Mouse (Mus musculus) v-Abl transformed pro-B cells (cell line): Measurements from ENCODE around the gene Col4a3bp.

Experiments used
- in situ Hi-C, 2 experiments: fragments of 400-800 bp; cut with MboI; formaldehyde crosslinking; loops; one replicate each; pipeline ENCODE4 v1.15.1; 2025; ENCODE audit not compliant: unreplicated experiment in 2 of 2

Col4a3bp gene

DNA sequence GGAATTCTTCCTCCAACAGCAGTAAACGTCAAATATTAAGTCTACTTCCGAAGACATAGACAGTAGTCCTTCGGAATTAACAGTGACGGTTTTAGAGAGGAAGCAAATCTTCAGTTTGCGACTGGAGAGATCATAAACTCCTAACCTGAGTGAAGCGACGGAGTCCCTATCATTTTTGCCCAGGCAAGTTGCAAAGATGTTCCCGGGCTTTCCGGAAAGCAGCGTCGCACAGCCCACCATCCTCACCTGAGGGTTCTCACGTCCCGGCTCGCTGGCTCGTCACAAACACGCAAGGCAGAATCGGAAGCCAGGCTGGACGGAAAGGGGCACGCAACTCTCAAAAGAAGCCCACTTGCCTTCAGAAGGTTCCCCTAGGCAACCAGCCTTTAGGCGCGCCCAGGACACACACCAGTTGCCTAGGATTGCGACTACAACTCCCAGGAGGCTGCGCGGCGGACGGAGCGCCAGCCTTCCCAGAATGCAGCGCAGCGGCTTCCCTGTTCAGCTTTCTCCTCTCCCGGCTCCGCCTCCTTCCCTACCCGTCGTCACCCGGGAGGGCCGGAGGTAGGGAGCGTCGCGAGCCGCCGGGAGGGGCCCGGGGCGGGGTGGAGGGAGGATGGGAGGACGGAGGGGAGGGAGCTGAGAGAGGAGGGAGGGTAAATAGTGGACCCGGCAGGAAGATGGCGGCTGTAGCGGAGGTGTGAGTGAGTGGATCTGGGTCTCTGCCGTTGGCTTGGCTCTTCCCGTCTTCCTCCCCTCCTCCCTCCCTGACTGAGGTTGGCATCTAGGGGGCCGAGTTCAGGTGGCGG is at the start of gene Col4a3bp, which contains the start of gene Polk:
TSS of gene Col4a3bp (plus strand) at position 538 of the 809 bp plus-strand sequence.
TSS of gene Polk (minus strand) at position 499 of the 809 bp plus-strand sequence.
- in situ Hi-C loops, result loop anchor here in 1 of 2 experiments (25.0 kb wide), 1 partner anchor 1745 kb away; the partner anchor contains the start of gene Gm21976

DNA sequence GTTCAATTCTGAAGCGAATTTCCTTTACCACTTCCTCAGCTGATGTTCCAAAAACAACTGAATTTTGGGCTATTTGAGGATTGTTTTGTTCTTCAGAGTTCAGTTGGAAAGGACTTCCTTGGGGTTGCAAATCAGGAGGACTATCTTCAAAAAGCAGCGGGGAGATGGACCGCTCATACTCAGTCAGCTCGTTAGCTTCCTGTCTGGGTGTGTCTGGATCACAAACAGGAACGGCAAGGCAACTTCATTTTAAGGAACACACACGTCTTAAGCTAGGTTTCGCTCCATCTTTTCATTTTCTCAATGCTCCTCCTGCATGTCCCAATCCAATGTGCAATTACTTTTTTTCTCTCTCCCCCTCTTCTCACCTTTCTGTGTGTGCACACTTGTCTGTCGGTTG is 45.8 kb upstream of the Col4a3bp start:
- in situ Hi-C loops, result no loop called here

DNA sequence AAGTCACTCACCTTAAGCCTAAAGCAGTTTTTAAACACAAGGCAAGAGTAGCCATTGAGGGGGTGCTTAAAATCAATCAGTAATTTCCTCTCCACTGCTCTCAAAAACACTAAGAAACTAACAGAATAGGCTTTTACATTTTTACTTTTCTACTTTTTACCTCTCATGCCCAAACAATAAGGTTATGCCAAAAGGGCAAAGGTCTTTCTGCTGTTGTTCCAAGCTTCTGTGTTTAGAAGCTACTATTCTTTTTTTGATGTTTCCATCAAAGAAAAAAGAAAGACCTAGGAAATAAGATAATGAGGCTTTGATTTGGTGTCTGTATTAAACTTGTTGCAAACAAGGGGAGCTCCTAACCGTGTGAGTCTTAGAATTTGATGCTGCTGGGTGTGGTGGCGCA is 42.5 kb upstream of the Col4a3bp start:
- in situ Hi-C loops, result no loop called here

DNA sequence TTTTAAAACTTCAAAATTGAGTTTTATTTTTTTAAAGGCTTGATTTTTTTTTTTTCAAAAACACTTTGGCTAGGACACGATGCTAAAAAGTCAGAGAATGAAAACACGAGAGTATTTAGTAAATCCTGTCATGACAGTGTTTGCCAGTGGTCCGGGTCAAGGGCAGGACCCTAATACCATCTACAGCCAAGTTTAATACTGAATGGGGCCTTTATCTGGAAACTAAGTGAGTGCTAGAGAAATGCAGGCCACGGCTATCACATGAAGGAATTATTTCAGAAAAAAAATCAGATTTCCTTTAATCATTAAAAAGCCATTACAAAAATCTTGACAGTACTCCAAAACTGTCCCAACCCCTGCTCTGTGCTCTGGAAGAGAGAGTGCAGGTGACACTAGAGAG is 36.8 kb upstream of the Col4a3bp start:
- in situ Hi-C loops, result no loop called here

DNA sequence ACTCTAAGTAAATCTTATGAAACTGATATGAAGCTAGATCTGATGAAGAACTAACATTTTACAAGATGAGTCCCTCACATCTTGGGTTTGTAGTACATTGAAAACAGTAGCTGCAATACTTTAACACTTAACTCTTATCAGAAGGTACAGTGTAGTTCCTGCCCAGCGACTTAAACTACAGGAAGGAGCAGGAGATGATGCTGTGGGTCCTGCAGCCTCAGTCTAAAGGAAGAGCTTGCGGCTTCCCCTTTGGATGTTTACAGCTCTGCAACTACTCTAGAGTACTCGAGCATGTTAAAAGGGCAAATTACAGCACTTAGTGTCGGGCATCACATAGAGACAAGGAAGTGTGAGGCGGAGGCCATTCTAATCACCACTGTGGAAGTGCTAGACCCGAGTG is 36.1 kb upstream of the Col4a3bp start:
- in situ Hi-C loops, result no loop called here

DNA sequence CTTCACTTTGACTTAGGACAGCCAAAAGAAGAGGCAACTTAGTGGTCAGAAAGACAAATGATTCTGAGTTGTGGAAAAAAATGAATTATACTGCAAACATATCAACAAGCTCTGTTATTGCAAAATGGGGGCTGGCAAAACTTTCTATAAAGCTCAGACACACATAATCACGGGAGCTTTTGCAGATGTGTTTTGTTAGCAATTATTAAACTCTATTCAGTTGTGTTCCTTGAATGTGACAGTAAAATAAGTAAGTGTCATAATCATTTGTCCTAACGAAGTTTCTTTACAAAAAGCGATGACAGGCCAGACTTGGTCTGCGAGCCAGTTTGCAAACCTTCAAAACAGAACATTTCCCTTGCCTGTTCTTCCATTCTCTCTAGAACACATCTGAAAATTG is 34.9 kb upstream of the Col4a3bp start:
- in situ Hi-C loops, result no loop called here

DNA sequence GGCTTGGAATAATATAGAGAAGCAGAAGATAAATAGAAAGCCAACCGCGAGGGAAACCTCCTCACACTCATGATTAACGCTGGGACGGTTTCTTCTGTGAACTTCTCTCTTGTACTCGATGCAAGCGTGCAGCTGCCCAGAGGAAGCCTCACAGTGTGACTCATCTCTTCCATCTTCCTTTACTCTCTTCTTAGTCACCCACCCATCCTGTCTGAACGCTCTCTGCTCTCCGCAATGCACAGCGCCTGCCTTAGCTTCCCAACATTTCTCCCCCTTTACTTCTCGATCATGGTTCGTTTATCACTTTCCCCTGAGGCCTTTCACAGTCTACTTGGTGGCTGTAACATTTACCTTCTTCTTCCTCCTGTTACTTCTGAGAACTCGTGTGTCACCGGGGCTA is 31.8 kb upstream of the Col4a3bp start:
- in situ Hi-C loops, result no loop called here

DNA sequence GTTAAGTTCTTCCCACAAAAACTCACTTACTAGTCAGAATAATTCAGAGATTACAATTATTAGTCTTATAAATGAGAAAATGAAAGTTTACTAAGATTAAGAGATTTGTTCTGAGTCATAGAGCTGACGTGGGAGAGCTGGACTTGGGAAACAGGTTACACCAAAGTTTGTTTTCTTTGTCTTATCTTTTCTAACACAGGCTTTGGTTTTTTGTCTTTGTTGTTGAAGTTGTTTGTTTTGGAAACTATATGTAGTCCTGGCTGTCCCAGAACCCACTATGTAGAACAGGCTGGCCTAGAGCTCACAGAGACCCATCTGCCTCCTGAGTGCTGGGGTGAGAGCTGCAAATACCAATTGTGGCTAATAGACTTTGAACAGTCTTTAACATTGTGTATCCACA is 31.2 kb upstream of the Col4a3bp start:
- in situ Hi-C loops, result no loop called here

DNA sequence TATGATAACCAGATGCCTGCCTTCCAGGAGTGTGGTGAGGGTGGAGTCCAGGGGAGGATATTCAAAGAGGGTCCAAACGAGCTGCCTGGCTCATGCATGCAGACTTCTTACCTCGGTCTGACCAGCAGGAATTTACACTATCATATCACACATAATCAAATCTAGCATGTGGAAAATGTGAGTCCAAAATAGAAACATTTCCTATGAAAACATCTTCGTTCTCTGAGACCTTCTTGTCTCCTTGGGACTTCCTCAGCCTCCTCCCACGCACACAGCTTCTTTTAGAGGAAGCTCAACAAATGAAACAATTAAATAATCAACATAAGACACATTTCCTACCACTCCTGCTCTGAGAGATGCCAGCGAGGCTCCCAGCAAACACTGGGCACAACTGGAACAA is 30.5 kb upstream of the Col4a3bp start:
- in situ Hi-C loops, result no loop called here

DNA sequence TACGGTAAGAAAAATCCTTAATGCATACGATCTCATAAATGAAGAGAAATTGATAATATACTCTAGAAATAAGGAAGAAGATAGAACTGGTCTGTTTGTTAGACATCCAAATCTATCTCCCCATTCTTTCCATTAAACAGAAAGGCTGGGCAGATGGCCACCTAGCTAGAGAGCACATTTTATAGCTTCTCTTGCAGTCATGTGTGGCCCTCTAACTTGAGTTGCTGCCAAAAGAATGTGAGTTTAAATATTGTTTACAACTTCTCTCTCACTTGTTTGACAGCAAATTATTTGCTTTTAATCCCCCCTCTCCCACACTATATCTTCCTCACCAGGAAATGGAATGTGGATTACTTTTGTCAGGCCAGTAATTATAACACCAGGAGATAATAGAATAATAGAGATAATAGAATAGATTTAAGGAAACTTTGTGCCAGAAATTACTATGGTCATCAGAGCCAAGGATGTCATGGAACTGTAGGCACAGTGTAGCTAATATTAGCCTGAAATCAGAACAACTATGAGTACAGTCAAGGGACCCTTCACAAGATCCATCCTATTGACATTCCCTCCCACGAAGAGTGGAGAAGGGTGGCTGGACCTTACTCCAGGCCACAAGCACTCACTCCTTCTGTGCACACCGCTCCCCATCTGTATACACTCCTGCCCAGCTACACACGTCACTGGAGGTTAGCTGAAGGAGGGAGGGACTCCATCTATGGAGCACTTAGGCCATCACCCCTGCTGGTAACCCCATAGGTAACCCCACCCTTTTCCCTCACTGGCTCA is 28.1 kb upstream of the Col4a3bp start:
- in situ Hi-C loops, result no loop called here

DNA sequence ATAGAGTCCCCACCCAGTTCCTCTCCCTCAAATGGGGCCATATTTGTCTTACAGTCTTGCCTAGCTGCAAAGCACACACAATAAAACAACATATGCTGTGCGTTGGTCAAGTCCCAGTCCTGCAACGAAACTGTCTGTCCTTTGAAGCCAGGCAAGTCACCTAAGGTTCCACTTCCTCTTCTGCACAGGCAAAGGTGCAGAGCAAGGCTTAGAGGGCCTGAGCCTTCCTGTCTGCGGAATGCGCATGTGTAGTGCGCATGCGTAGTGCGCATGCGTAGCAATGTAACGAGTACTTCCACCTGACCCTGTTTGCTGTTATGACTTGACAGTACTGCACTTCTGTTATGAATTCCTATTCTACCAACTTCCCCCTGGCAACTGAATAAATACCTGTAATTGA is 26.2 kb upstream of the Col4a3bp start:
- in situ Hi-C loops, result no loop called here

DNA sequence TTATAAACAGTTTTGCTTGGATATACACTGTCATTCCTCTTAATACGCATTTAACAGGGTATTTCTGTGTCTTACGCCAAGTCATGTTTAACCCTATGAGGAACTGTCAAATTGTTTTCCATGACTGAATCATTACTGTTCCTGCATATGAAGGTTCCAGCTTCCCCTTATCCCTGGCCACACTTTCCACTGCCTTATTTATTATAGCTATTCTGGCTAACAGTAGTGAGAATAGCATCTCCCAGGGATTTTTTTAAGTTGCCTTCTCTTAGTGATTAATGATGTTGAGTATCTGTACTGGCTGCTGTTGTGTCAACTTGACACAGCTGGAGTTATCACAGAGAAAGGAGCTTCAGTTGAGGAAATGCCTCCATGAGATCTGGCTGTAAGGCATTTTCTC is 25.1 kb upstream of the Col4a3bp start:
- in situ Hi-C loops, result no loop called here

DNA sequence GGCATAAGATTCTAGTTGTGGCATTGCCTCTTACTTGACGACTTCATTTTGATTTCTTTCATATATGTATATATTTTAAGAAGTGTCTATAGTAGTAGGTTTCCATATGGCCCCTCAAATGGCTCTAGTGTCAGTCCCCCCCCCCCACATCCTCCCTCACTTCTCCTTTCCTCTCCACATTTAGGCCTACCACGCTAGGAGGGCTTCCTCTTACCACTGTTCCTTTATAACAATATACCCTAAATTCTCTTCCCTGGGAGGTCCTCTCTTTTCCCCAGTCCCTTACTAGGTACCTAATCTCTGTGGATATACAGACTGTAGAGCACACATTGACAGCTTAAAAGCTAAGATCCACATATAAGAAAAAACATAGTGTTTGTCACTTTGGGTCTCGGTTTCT is 21.1 kb upstream of the Col4a3bp start:
- in situ Hi-C loops, result no loop called here

DNA sequence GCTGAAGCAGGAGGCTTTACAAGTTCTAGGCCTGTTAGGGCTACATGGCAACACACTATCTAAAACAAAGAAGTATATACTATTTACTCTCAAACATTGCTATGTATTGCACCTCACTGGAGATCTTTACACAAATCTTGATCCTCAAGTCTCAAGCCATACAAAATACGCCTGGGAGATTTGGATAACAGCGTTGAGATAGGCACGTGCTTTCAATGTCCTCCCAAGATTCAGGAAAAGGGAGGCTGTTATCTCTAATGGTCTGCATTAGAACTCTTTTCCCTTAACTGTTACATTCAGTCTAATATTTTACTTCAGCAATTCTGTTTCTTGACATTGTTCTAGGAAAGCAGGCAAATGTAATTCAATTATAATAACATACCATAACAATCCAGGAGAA is 15.4 kb upstream of the Col4a3bp start:
- in situ Hi-C loops, result loop anchor here in 1 of 2 experiments (25.0 kb wide), 1 partner anchor 1760 kb away; the partner anchor contains the start of gene Gm21976

DNA sequence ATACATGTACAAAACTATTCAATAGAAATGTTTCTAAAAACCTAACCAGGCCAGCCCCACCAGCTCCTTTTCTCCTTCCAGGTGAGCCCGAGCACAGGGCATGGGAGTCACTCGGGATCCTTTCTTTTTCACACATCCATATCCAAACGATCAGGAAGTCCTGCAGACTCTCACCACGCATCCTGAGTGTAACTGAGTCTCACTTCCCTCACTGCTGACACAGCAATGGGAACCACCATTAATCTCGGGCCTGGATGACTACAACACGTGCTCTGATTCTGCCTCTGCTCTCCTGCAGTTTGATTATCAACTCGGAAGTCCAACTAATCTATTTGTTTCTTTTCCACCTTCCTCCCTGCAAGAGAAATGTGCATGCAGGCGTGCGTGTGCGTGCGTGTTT is 14.6 kb upstream of the Col4a3bp start:
- in situ Hi-C loops, result loop anchor here in 1 of 2 experiments (25.0 kb wide), 1 partner anchor 1759 kb away; the partner anchor contains the start of gene Gm21976

DNA sequence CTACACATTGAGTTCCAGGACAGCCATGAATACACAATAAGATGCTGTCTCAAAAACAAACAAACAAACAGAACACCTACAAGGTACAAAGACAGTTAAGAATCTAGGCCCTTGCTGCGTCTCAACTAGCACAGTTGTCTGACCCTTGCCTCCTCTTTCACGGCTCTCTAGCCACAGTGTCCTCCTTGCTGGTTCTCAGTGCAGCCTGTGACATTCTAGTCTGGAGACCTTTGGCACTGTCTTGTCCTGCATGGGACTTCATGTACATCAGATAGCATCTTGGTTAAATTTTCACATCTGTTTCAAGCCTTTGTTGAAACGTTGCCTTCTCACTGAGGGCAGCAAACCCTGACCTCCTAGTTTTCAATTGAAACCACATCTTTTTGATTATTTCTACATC is 13.6 kb upstream of the Col4a3bp start:
- in situ Hi-C loops, result loop anchor here in 1 of 2 experiments (25.0 kb wide), 1 partner anchor 1759 kb away; the partner anchor contains the start of gene Gm21976

DNA sequence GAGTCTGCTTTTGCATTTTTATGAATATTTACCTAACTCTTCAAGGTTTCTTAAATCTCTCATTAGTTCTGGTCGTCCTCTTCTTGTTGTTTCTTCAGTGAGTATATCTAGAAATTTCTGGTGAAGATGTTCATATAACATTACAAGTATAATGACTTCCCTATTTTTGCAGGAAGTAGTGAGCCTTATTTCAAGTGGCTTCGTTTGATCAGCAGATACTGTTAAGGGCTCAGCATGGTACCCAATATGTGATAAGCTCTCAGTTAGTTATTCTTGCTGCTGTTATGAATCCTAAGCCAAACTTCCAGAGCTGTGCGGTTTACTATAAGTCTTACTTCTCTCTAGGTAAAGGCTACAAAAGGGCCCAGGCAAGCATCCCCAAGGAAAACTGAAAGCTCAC is 12.9 kb upstream of the Col4a3bp start:
- in situ Hi-C loops, result loop anchor here in 1 of 2 experiments (25.0 kb wide), 1 partner anchor 1758 kb away; the partner anchor contains the start of gene Gm21976

DNA sequence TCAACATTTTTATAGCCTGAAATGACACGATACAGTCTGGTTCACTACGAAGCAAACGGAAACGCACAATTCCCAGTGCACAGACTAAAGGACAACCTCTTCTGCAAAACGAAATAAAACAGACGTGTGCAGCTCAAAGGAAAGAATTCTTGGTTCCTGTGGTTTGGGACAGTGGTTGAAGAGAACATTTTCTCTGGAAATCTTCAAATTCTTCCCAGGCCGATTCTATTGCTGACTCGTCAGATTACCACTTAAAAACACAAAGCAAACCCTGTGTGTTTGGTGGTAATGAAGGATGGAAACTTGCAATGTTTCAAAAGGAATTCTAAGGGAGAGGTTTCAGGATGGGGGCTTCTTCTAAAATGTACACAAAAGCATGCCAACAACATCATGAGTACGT is 12.4 kb upstream of the Col4a3bp start:
- in situ Hi-C loops, result loop anchor here in 1 of 2 experiments (25.0 kb wide), 1 partner anchor 1757 kb away; the partner anchor contains the start of gene Gm21976

DNA sequence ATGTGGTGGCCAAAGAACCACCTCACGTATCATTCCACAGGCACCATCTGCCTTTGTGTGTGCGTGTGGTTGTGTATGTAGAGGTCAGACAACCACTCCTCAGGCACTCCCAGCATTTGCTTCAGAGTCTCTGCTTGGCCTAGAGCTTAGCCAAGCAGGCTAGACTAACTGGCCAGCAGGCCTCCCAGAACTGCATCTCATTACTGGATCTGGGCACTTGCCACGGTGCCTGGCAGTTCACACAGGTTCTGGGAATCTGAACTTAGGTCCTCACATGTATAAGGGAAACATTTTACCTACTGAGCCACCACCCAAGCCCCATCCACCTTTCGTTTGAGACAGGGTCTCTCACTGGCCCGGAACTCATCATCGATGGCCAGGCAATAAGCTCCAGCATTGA is 10.2 kb upstream of the Col4a3bp start:
- in situ Hi-C loops, result loop anchor here in 1 of 2 experiments (25.0 kb wide), 1 partner anchor 1755 kb away; the partner anchor contains the start of gene Gm21976

DNA sequence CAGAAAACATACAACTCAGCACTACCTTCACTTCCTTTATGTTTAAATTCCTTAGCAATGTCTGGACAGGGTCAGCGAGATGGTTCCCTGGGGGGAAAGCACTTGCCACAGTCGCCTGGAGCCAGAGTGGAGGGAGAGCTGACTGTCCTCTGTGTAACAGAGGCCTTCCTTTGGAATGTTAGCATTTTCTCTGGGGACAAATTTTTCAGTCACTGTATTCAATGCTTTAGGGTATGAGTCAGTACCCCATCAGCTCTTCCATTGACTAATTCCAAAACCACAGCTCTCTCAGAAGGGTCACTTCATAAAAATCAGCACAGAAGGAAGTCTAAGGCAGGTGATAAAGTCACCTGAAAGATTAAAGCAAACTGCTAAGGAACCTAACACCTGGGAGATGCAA is 8.7 kb upstream of the Col4a3bp start:
- in situ Hi-C loops, result loop anchor here in 1 of 2 experiments (25.0 kb wide), 1 partner anchor 1754 kb away; the partner anchor contains the start of gene Gm21976
